Mouse (Mus musculus): ENCODE data around the gene Hagh.
A peak's percentile ranks its signal among the peaks of the same experiment; 100 is the strongest.

The Hagh gene

GRCm38 (mm10) chr17:24839842-24840241 lies at the start of gene Hagh:
Hagh (plus strand) TSS chr17:24840143.
- peak; percentile 69 for DNase-seq (ENCODE audit: low spot score)

GRCm38 (mm10) chr17:24792190-24792589 lies 47.8 kb upstream of the Hagh start:
- no peak for DNase-seq (ENCODE audit: low spot score)

- no peak for DNase-seq (ENCODE audit: low spot score)
These were observed 45.2 kb upstream of the Hagh start for GRCm38 (mm10) chr17:24794791-24795190.

DNA sequence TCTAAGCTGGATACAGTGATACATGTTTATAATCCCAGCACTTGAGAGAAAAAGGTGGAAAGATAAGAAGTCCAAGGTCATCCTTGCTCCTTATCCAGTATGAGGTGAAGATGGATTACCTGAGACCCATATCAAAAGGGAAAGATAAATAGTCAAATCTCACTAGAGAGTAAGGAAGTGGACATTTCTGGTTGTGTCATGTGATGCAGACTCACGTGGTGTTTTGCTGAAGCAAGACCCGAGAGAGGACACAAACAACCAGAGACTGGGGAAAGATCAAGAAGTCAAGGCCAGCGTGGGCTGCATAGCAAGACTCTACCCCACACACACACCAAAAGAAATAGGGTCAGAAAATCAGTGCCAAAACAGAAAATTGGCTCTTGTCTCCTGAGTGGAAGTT lies 43.0 kb upstream of the Hagh start:
- DNase-seq (ENCODE audit: low spot score): no peak

GRCm38 (mm10) chr17:24798229-24798628 lies 41.7 kb upstream of the Hagh start:
- DNase-seq (ENCODE audit: low spot score): no peak

GRCm38 (mm10) chr17:24799476-24799875 lies 40.5 kb upstream of the Hagh start:
- no peak for DNase-seq (ENCODE audit: low spot score)

- no peak for DNase-seq (ENCODE audit: low spot score)
These were observed 39.4 kb upstream of the Hagh start for GRCm38 (mm10) chr17:24800524-24800923.

DNA sequence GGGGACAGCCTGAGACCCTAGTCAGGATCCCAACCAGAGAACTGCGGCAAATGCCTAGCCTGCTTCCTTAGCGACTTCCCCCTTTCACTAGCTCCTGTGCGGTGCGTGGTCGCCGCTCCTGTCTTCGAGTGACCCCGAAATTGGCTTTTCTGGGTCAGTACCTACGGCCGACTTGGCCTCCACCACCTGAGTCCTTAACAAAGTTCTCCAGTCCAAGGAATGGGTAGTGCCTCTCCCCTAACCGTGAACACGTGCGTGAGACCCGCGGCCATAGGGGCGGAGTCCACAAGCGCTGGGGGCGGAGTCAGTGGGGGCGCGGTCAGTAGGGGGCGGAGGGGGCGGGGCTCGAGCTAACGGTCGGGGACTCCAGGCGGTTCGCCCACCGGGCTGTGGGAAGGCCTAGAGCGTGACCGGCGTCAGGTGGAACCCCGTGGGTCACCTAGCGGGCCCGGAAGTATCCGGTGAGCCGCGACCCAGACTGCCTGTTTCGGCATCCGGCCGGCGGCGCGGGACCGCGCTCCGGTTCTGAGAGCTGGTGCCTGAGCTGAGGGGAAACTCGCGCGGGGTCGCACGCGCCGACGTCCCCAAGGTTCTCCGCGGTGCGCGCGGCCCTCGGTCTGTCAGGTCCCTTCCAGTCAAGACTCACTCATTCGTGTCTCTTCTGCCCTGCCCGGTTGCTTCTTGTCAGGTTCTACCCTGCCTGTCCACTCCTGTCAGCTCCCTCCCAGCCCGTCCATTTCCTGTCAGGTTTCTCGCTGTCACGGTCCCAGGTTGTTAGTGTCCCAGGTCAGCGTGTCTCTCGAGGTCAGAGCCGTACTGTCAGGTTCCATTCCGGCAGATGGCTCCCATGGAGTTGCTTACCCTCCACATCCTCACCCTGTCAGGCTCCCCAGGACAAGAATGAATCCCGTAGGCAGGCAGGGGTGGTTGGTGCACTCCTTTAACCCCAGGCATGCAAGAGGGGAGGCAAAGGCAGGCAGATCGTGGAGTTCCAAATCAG lies 35.7 kb upstream of the Hagh start, which contains the start of gene Meiob:
TSS of gene Meiob (plus strand) at position 338 of the 1,000 bp plus-strand sequence.
- peak; percentile 67 for DNase-seq (ENCODE audit: low spot score)

DNA sequence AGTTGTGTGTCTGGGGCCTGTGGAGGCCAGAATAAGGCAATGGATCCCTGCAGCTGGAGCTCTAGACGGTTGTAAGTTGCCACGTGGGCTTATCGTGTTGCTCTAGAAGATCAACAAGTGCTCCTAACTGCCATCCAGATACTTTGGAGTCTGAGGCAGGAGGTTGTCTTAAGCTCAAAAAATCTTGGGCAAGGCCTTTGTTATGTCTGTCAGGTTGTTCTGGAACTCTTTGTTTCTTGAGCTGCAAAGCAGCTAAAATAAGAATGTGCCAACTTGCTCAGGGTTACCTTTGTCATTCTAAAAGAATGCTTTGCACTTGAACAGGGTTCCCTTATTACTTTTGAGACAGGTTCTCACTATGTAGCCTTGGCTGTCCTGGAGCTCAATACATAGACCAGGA lies 28.7 kb upstream of the Hagh start:
- DNase-seq (ENCODE audit: low spot score): no peak

GRCm38 (mm10) chr17:24812215-24812614 lies 27.7 kb upstream of the Hagh start:
- DNase-seq (ENCODE audit: low spot score): no peak

DNA sequence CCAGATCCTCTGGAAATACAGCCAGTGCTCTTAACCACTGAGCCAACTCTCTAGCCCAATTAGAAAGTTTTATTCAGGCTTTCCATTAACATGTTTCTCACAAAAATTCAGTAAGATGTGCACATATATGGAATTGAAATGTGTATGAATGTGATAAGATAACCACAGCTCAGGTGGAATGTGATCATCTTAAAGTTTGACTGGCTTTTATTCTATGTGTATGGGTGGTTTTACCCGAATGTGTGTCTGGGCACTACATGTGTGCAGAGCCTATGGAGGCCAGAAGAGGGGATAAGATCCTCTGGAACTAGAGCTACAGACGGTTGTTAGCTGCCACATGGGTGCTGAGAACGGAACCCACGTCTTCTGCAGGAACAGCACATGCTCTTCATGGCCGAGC lies 24.7 kb upstream of the Hagh start:
- DNase-seq (ENCODE audit: low spot score): no peak

- no peak for DNase-seq (ENCODE audit: low spot score)
These were observed 22.4 kb upstream of the Hagh start for GRCm38 (mm10) chr17:24817503-24817902.

- no peak for DNase-seq (ENCODE audit: low spot score)
These were observed 21.8 kb upstream of the Hagh start for GRCm38 (mm10) chr17:24818172-24818571.

- DNase-seq (ENCODE audit: low spot score): no peak
These were observed 20.5 kb upstream of the Hagh start for GRCm38 (mm10) chr17:24819469-24819868.

GRCm38 (mm10) chr17:24821351-24822280 lies 18.3 kb upstream of the Hagh start:
- no peak for DNase-seq (ENCODE audit: low spot score)

- DNase-seq (ENCODE audit: low spot score): no peak
These were observed 398 bp downstream of the Hagh start for GRCm38 (mm10) chr17:24840341-24840740.

GRCm38 (mm10) chr17:24841133-24841532 lies 1.2 kb downstream of the Hagh start:
- peak; percentile 46 for DNase-seq (ENCODE audit: low spot score)

GRCm38 (mm10) chr17:24842631-24843030 lies 2.7 kb downstream of the Hagh start:
- DNase-seq (ENCODE audit: low spot score): no peak

DNA sequence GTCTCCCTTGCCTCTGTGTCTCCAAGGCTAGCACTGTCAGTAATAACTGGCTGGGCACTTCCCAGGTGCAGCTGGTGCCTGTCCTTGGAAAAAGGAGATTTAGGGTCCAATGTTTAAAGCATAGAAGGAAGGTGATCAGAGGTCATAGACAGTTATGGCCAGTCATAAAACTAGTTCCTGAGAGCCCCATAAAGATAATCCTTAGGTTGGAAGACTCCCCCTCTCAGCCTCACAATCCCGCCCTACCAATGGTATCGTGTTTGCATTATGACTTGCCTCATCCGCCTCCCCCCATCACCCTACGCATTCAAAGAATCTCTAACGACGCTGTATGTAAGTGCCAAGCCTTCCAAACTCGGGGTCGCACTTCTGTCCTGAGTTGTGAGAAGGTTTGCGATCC lies 4.6 kb downstream of the Hagh start:
- no peak for DNase-seq (ENCODE audit: low spot score)

DNA sequence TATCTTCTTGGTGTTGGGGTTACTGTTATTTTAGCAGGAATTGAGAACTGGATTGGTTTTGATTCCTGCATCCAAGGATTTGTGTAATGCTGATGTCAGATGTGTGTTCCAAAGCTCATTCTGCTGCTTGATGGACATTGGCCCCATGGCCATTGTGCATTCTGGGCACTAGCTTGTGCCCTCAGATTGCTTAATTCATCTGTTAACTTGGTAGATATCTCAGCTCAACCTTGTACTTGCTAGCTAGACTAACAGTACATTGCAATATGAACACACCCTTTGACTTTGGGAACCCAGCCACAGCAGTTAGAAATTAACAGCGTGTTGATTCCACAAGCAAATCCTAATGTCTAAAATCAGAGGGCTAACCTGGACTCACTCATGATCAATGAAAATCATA lies 7.4 kb downstream of the Hagh start:
- no peak for DNase-seq (ENCODE audit: low spot score)

DNA sequence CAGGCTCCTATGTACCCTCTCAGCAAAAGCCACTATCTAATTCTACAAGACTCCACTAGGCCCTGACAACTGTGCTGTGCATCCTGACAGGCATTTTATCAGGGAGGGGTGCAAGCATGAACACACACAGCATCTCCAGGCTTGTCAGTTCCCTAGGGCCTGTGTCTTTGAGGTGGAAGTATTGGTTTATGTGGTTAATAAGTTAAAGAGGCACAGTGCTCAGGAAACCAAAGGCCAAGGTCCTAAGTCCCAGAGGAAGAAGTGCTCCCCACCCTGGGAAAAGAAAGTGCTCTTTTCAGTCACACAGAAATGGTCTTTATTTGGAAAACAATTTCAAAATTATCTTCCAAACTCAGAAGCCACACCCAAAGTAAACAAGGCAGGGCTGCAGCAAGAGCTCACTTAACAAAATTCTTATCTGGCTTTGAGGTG lies 8.7 kb downstream of the Hagh start:
- DNase-seq (ENCODE audit: low spot score): no peak

GRCm38 (mm10) chr17:24849733-24850064 lies 9.8 kb downstream of the Hagh start:
- DNase-seq (ENCODE audit: low spot score): no peak
